Mouse (Mus musculus) heart, postnatal 14 days (tissue): Measurements from ENCODE around the gene Troap. TPM values are rescaled to one million over a fixed set of nuclear protein-coding genes. Genes with fewer than 3 reads are reported as not detected.
"Not testable (repeated sequence)": the region's sequence is repeated elsewhere in the genome, so short reads cannot be mapped to it uniquely, and the experiment has no call there.

Experiments
- DNase-seq, 2 experiments: peaks; one replicate each; pipeline ENCODE4 v3.0.0; 2021 to 2022
- intact Hi-C: fragments of 180-260 bp; cut with DNase I; formaldehyde crosslinking; loops from one replicate; pipeline ENCODE4 v1.15.1; 2025
- total RNA-seq, 2 experiments: library from RNA; stranded (reverse); gene quantifications; 2 replicates each; pipeline ENCODE4 v1.2.3; 2021

Gene Troap
- total RNA-seq, 2 experiments from 2014 or later = 2.1 to 2.2 TPM

DNA sequence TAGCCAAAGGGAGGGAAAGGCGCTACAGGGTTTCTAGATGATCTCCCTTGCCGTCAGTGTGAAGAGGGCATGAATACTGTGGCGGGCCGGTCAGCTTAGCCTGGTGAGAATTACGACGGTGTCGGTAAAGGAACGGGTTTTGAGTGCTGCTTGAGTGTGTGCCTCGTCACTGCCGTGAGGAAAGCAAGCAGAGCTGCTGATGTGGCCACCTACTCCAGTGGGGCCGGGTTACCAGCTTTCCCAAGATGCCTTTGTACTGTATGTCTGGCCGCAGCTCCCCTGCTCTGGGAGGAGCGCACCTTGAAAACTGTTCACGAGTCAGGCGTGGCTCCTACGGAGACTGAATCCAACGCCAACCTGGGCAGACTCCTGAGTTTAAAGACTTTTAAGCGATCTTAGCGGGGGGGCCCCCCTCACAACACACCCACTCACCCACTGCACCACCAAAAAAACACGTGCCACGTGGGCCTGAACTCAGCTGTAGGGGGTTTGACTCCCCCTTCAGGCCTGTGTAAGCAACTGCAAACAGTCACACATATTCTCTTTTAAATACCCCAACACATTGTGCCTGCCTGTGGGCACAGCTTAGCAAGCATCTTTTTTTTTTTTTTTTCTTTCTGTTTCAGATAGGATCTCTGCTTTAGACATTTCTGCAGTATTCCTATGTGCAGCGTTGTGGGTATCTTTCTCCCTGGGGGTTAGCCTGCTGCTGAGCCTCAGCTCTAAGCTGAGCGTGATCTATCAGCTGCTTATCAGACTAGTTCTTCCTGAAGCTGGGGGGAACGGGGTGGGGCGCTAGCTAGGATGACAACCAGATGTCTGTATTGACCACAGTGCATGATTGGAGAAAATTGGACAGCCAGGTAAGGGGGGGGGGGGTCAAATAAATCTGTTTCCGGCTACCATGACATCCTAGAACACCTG, 34.1 kb upstream of the Troap start:
- DNase-seq = no peak
- intact Hi-C loops = no loop called here

- intact Hi-C loops = no loop called here
- DNase-seq = no peak
These were observed 33.2 kb upstream of the Troap start for GRCm38 (mm10) chr15:99040920-99041856.

- intact Hi-C loops = no loop called here
These were observed 32.0 kb upstream of the Troap start for GRCm38 (mm10) chr15:99042334-99042733.

GRCm38 (mm10) chr15:99044854-99045253, 29.5 kb upstream of the Troap start:
- intact Hi-C loops = no loop called here
- DNase-seq = peak in 1 of 2 experiments; percentile 32

More at GRCm38 (mm10) chr15:99042334-99042733, 32.0 kb upstream of the Troap start:
- DNase-seq = no peak

DNA sequence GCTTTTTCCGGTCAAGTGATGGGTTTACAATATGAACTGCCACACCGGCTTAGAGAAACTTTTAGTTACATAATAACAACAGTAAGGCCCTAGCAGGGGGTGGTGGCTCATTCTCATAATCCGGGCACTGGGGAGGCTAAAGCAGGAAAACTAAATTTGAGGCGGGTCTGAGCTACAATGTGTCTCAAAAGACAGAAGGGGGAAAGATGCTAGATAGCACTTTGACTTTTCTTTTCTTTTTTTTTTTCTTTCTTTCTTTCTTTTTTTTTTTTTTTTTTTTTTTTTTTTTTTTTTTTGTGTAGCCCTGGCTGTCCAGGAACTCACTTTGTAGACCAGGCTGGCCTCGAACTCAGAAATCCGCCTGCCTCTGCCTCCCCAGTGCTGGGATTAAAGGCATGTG, 28.6 kb upstream of the Troap start:
- intact Hi-C loops, DNase-seq: not testable (repeated sequence)

GRCm38 (mm10) chr15:99049473-99050253, 24.7 kb upstream of the Troap start:
- intact Hi-C loops = loop anchor here (5.0 kb wide), 2 partner anchors 38 to 148 kb away; partner anchors contain the start of gene C1ql4
- peak in 1 of 2 experiments; percentile 51 for DNase-seq

GRCm38 (mm10) chr15:99053373-99053772, 21.0 kb upstream of the Troap start:
- intact Hi-C loops = loop anchor here (5.0 kb wide), 2 partner anchors 34 to 144 kb away; partner anchors contain the start of gene C1ql4

DNA sequence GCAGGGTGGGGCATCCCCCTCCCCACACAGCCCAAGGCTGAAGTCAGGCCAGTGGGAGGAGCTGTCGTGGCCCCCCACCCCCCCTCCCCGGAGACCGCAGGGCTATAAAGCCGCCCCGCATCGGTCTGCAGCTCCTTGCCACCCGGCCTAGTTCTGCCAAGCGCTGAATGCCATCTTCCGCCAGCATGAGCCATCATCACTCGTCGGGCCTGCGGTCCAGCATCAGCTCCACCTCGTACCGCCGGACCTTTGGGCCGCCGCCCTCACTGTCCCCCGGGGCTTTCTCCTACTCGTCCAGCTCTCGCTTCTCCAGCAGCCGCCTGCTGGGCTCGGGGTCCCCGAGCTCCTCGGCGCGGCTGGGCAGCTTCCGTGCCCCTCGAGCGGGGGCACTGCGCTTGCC, 19.3 kb upstream of the Troap start, which contains the start of gene Prph:
TSS of gene Prph (plus strand) at position 135 of the 400 bp plus-strand sequence.
- intact Hi-C loops = no loop called here
- DNase-seq = no peak

More at GRCm38 (mm10) chr15:99053373-99053772, 21.0 kb upstream of the Troap start:
- peak in 1 of 2 experiments; percentile 51 for DNase-seq

GRCm38 (mm10) chr15:99055511-99055961, 18.8 kb upstream of the Troap start:
- peak; percentile 45 to 54 for DNase-seq
- intact Hi-C loops = no loop called here

GRCm38 (mm10) chr15:99056332-99056731, 18.0 kb upstream of the Troap start:
- peak in 1 of 2 experiments; percentile 46 for DNase-seq
- intact Hi-C loops = no loop called here

DNA sequence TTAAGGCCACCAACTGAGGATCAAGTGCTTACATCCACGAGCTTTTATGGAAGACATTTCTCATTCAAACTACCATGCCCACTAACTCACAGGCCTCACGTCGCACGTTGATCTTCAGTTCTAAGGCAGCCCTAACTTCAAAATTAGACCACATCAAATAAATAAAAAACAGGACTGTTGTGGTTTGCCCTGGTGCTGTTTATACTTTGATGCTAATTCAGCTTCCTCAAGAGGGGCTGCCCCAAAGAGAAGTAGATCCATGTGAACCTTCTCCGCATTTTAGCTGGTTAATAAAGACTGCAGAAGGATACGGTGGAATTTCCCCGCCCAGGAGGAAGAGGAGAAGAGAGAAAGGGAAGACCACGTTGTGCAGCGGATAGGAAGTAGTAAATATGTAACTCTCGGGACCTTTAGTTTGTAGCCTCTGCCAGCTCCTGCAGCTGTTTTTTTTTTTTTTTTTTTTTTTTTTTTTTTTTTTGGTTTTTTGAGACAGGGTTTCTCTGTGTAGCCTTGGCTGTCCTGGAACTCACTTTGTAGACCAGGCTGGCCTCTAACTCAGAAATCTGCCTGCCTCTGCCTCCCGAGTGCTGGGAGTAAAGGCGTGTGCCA, 8.7 kb upstream of the Troap start:
- DNase-seq = no peak
- intact Hi-C loops = no loop called here

GRCm38 (mm10) chr15:99071988-99072387, 2.4 kb upstream of the Troap start:
- intact Hi-C loops = no loop called here
- no peak for DNase-seq

DNA sequence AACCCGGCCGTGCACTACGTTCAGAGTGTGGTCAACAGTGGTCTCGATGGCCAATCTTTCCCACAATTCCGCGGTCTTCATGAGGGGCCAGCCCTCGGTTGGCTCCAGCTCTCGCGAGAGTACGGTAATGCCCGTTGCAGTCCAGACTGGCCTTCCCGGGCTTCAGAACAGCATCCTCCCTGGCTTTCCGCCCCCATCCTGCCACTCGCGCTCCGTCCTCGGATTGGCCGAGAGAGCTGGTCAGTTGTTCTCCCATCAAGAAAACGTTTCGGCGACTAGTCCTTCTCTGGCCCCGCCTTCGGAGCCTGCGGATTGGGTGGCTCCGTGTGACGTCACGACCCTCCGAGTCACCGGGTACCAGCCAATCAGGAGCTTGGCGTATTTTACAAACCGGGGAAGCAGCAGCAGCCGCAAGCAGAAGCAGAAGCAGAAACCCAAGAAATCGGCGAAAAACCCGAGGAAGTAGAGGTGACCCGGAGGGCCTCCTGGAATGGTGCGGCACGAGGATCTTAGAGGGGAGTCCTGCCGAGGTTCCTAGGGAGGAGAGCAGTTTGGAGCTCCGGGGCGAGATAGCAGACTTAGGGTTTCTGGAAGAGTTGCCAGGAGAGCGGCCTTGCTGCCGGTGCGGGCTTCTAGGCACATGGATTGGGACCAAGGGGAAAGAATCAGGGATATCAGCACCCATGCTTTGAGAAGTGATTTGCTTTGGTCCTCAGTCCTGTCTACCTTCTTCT, 392 bp downstream of the Troap start:
- peak; percentile 97 for DNase-seq
- intact Hi-C loops = no loop called here

DNA sequence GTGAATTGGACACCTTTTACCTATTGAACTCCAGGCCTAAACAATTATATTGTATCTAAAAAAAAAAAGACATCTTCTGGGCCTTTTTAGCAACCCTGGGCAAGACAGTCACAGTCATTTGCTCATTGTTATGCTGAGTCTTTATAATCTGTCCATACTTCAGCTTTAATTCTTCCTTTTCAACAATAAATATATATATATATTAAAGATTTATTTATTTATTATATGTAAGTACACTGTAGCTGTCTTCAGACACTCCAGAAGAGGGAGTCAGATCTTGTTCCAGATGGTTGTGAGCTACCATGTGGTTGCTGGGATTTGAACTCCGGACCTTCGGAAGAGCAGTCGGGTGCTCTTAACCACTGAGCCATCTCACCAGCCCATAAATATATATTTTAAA, 1.6 kb downstream of the Troap start:
- DNase-seq, intact Hi-C loops: not testable (repeated sequence)

GRCm38 (mm10) chr15:99078181-99078910, 4.0 kb downstream of the Troap start:
- intact Hi-C loops = no loop called here
- DNase-seq = no peak

- intact Hi-C loops = loop anchor here (5.0 kb wide), 2 partner anchors 117 to 187 kb away; no protein-coding TSS in a partner anchor
- no peak for DNase-seq
These were observed 5.4 kb downstream of the Troap start for GRCm38 (mm10) chr15:99079804-99080203.

- DNase-seq = no peak
- intact Hi-C loops = loop anchor here (5.0 kb wide), 2 partner anchors 115 to 185 kb away; no protein-coding TSS in a partner anchor
These were observed 7.9 kb downstream of the Troap start for GRCm38 (mm10) chr15:99082322-99082721.

DNA sequence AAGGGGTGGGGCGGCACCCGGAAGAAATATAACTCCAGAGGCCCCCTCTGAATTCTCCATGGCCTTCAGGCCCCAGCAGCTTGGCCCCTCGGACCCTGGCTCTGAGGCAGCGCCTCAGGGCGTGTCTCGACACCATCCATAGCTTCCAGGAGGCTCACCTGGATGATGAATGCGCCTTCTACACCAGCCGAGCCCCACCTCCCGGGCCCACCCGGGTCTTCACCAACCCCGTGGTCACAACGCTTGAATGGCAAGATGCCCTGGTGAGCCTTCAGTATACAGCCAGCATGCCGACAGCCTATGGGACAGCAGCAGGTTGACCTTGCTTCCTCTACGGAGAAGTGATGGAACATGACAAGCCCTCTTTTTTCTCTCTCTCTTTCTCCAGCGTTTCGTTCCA, 8.5 kb downstream of the Troap start:
- no peak for DNase-seq
- intact Hi-C loops = loop anchor here (5.0 kb wide), 2 partner anchors 114 to 184 kb away; no protein-coding TSS in a partner anchor
